8 mouse cellular contexts compared by ENCODE assay signal in the genomic region with DNA sequence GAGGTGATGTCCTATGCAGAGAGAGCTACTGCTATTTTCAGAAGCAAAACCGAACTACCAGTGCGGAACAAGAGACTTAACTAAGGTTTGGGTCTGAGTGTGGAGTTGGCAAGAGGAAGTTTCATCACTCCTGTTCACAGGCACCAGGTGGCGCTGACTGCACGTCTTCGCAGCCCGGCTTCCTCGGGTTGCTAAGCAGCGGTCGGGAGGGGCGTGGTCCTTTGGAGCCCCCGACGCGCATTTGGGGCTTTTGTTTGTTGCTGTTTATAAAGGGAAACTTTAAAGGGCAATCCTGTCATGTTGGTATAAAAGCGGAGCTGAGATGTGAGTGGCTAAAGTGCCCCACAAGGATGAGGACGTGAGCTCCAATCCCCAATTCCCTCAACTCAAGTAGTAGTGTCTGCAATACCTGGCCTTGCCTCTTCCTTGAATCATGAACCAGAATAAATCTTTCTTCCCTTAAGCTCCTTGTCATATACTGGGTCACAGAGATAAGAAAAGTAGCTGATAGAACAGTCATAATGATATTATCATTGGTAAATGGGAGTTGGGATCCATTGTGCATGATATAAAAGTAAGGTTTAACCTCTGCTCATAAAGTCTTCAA. TPM values are rescaled to one million over a fixed set of nuclear protein-coding genes. Genes with fewer than 3 reads are reported as not detected.
DNase-seq lines count a peak whose midpoint lies in the region; ATAC-seq and TF ChIP-seq lines count a peak whose summit lies in the region.

No protein-coding gene starts in this region.

- peak; percentile 75 for TF ChIP-seq CTCF in kidney, adult 2 months (conservative IDR thresholded peaks at IDR 0.05; ENCODE audit: insufficient read depth, insufficient read length, low read depth, low read length)
- TF ChIP-seq CTCF in midbrain, postnatal 0 days (IDR thresholded peaks at IDR 0.05): peak; percentile 94

- WGBS in kidney, adult 2 months: 6% methylated on average over 15 of the region's 15 CpGs
- WGBS in limb, embryonic 11.5 days: 5% methylated on average over 15 of the region's 15 CpGs
- WGBS in midbrain, postnatal 0 days: 2% methylated on average over 15 of the region's 15 CpGs
- WGBS in stomach, embryonic 15.5 days: 6% methylated on average over 15 of the region's 15 CpGs

- H3K4me3 ChIP-seq in kidney, adult 2 months (ENCODE audit: insufficient read depth, low read depth, low read length): no peak overlapping the region
- H3K4me3 ChIP-seq in limb, embryonic 11.5 days (ENCODE audit: low read depth, low read length): no peak overlapping the region
- H3K4me3 ChIP-seq in midbrain, postnatal 0 days (ENCODE audit: low read depth, low read length): no peak overlapping the region
- H3K4me3 ChIP-seq in stomach, embryonic 15.5 days (replicated peaks): no peak overlapping the region

- DNase-seq in CD4-positive, CD25-positive, alpha-beta regulatory T cell, adult 2 months (ENCODE audit: low read depth, low spot score): peak; percentile 44
- DNase-seq in embryo, embryonic 9.5 days (ENCODE audit: extremely low spot score): peak; percentile 65
- peak; percentile 44 to 60 for DNase-seq in heart, adult 18-20 months
- peak; percentile 67 for DNase-seq in kidney, adult 2 months
- DNase-seq in limb, embryonic 11.5 days (ENCODE audit: low spot score): peak; percentile 79
- DNase-seq in midbrain, postnatal 0 days (ENCODE audit: low spot score): peak; percentile 84

- H3K27me3 ChIP-seq in kidney, adult 2 months (replicated peaks; ENCODE audit: control insufficient read depth, insufficient read depth, low read length): no peaks in the 10 kb centered on the region
- no peaks in the 10 kb centered on the region for H3K27me3 ChIP-seq in limb, embryonic 11.5 days (ENCODE audit: control insufficient read depth, insufficient read depth, low read length)
- no peaks in the 10 kb centered on the region for H3K27me3 ChIP-seq in midbrain, postnatal 0 days (ENCODE audit: insufficient read depth, low read length)
- H3K27me3 ChIP-seq in stomach, embryonic 15.5 days (replicated peaks): 0 out of 2 replicates have a peak, but pooled peaks cover 3% of the 10 kb centered on the region

- no peak overlapping the region for H3K9ac ChIP-seq in limb, embryonic 11.5 days (ENCODE audit: low read length)
- no peak overlapping the region for H3K9ac ChIP-seq in midbrain, postnatal 0 days (replicated peaks; ENCODE audit: low read length, poor library complexity, severe bottlenecking)
- H3K9ac ChIP-seq in stomach, embryonic 15.5 days: no peak overlapping the region

- no peaks in the 10 kb centered on the region for H3K36me3 ChIP-seq in kidney, adult 2 months (ENCODE audit: control insufficient read depth, insufficient read depth, low read length)
- no peaks in the 10 kb centered on the region for H3K36me3 ChIP-seq in limb, embryonic 11.5 days (ENCODE audit: control insufficient read depth, insufficient read depth, low read length)
- H3K36me3 ChIP-seq in midbrain, postnatal 0 days (ENCODE audit: insufficient read depth, low read length): no peaks in the 10 kb centered on the region
- no peaks in the 10 kb centered on the region for H3K36me3 ChIP-seq in stomach, embryonic 15.5 days

- no peak for TF ChIP-seq POLR2A in kidney, adult 2 months (IDR thresholded peaks at IDR 0.05; ENCODE audit: low read depth, low read length)

- no peak overlapping the region for H3K27ac ChIP-seq in kidney, adult 2 months (ENCODE audit: insufficient read depth, low read depth, low read length)
- no peak overlapping the region for H3K27ac ChIP-seq in limb, embryonic 11.5 days (replicated peaks; ENCODE audit: low read depth, low read length)
- H3K27ac ChIP-seq in midbrain, postnatal 0 days (ENCODE audit: low read depth, low read length): no peak overlapping the region
- H3K27ac ChIP-seq in stomach, embryonic 15.5 days: no peak overlapping the region

- H3K9me3 ChIP-seq in limb, embryonic 11.5 days (ENCODE audit: control insufficient read depth, low read length): no peaks in the 10 kb centered on the region
- no peaks in the 10 kb centered on the region for H3K9me3 ChIP-seq in midbrain, postnatal 0 days (ENCODE audit: low read length)
- H3K9me3 ChIP-seq in stomach, embryonic 15.5 days: no peaks in the 10 kb centered on the region

- no peak for ATAC-seq in CD4-positive, CD25-positive, alpha-beta regulatory T cell, adult 4 months
- no peak for ATAC-seq in limb, embryonic 11.5 days (ENCODE audit: insufficient number of reproducible peaks, low FRiP score, low TSS enrichment, low read depth)
- peak; percentile 78; the same call in 1 of the 2 replicates for ATAC-seq in midbrain, postnatal 0 days (ENCODE audit: low FRiP score)
- no peak for ATAC-seq in stomach, embryonic 15.5 days (ENCODE audit: insufficient read depth, low FRiP score, low read depth)

- no peaks in the 10 kb centered on the region for H3K4me1 ChIP-seq in kidney, adult 2 months (ENCODE audit: control insufficient read depth, insufficient read depth, low read length)
- H3K4me1 ChIP-seq in limb, embryonic 11.5 days (ENCODE audit: control insufficient read depth, insufficient read depth, low read length): no peaks in the 10 kb centered on the region
- no peaks in the 10 kb centered on the region for H3K4me1 ChIP-seq in midbrain, postnatal 0 days (ENCODE audit: insufficient read depth, low read length)
- H3K4me1 ChIP-seq in stomach, embryonic 15.5 days: no peaks in the 10 kb centered on the region

- H3K4me2 ChIP-seq in limb, embryonic 11.5 days (ENCODE audit: low read depth, severe bottlenecking): no peak overlapping the region
- H3K4me2 ChIP-seq in midbrain, postnatal 0 days (ENCODE audit: low read depth, low read length, poor library complexity, severe bottlenecking): peak overlapping the region; percentile 45
- peak overlapping the region; percentile 35 for H3K4me2 ChIP-seq in stomach, embryonic 15.5 days

RNA-seq across cellular contexts. Expression of a gene that starts 40.1 kb away (rescaled TPM):
- not detected for polyA plus RNA-seq in CD4-positive, CD25-positive, alpha-beta regulatory T cell, adult 4 months (2017; shearing (Covaris generic))
- total RNA-seq in heart, adult 18-20 months (2021): not detected
- polyA plus RNA-seq in kidney, adult 2 months (2012; rRNA removed): 8.5 and 9.1 TPM in 2 replicates
- polyA plus RNA-seq in limb, embryonic 11.5 days (2014; fragmentation: Nextera tagmentation; extraction: Ambion mirVana): not detected in 2 replicates
- total RNA-seq in midbrain, postnatal 0 days (2014; rRNA removed): 2.1 and 3.7 TPM in 2 replicates
- 3.9 and 4.6 TPM in 2 replicates for polyA plus RNA-seq in midbrain, postnatal 0 days (2015; fragmentation: Nextera tagmentation; extraction: Ambion mirVana)
- 1.4 and 1.5 TPM in 2 replicates for polyA plus RNA-seq in stomach, embryonic 15.5 days (2015; fragmentation: Nextera tagmentation; extraction: Ambion mirVana)
